Mouse (Mus musculus) heart, embryonic 12.5 days (tissue): ENCODE results near the gene Mpnd. TPM values are rescaled to one million over a fixed set of nuclear protein-coding genes. Genes with fewer than 3 reads are reported as not detected.

ENCODE experiments used
- ATAC-seq: fragments of 200-750 bp; cut with Nextera tagmentation; 2 replicates; pipeline ENCODE4 v1.8.0; 2017; ENCODE audit warnings: moderate TSS enrichment, moderate library complexity; ENCODE audit not compliant: insufficient number of reproducible peaks, low FRiP score
- H3K27ac ChIP-seq: fragments of 300-500 bp; sonication (generic); 2 replicates; pipeline ENCODE4 v1.5.1; 2016; ENCODE audit warnings: mild to moderate bottlenecking, moderate library complexity; ENCODE audit not compliant: poor library complexity, severe bottlenecking
- H3K27me3 ChIP-seq: fragments of 300-500 bp; sonication (generic); replicated peaks from 2 replicates; pipeline ENCODE4 v1.6.1; 2016; ENCODE audit warnings: mild to moderate bottlenecking, moderate library complexity
- H3K36me3 ChIP-seq: fragments of 300-500 bp; sonication (generic); 2 replicates; pipeline ENCODE4 v1.6.1; 2016; ENCODE audit warnings: mild to moderate bottlenecking, moderate library complexity
- H3K4me1 ChIP-seq: fragments of 300-500 bp; sonication (generic); replicated peaks from 2 replicates; pipeline ENCODE4 v1.6.1; 2016; ENCODE audit warnings: mild to moderate bottlenecking
- H3K4me2 ChIP-seq: fragments of 300-500 bp; sonication (generic); 2 replicates; pipeline ENCODE4 v1.6.1; 2016; ENCODE audit warnings: mild to moderate bottlenecking, moderate library complexity
- H3K4me3 ChIP-seq: fragments of 300-500 bp; sonication (generic); 2 replicates; pipeline ENCODE4 v1.5.1; 2016; ENCODE audit warnings: mild to moderate bottlenecking
- H3K9ac ChIP-seq: fragments of 300-500 bp; sonication (generic); 2 replicates; pipeline ENCODE4 v1.6.1; 2016; ENCODE audit warnings: mild to moderate bottlenecking, moderate library complexity
- H3K9me3 ChIP-seq: fragments of 300-500 bp; sonication (generic); replicated peaks from 2 replicates; pipeline ENCODE4 v1.6.1; 2016; ENCODE audit warnings: mild to moderate bottlenecking, moderate library complexity
- whole genome bisulfite sequencing: fragments of 180-500 bp; shearing (Covaris S2); methylation state at CpG from one replicate; pipeline ENCODE4 v1.1.7; 2016; 5-methylcytosine and 5-hydroxymethylcytosine counted together
- polyA plus RNA-seq: library from polyadenylated mRNA; unstranded; fragments of >200 nt; fragmentation: Nextera tagmentation; extraction: Ambion mirVana; gene quantifications from 2 replicates; pipeline ENCODE4 v1.2.1, GENCODE M21; 2016

Mpnd gene
- polyA plus RNA-seq, 1 experiment from 2014 or later: 75.4 TPM

DNA sequence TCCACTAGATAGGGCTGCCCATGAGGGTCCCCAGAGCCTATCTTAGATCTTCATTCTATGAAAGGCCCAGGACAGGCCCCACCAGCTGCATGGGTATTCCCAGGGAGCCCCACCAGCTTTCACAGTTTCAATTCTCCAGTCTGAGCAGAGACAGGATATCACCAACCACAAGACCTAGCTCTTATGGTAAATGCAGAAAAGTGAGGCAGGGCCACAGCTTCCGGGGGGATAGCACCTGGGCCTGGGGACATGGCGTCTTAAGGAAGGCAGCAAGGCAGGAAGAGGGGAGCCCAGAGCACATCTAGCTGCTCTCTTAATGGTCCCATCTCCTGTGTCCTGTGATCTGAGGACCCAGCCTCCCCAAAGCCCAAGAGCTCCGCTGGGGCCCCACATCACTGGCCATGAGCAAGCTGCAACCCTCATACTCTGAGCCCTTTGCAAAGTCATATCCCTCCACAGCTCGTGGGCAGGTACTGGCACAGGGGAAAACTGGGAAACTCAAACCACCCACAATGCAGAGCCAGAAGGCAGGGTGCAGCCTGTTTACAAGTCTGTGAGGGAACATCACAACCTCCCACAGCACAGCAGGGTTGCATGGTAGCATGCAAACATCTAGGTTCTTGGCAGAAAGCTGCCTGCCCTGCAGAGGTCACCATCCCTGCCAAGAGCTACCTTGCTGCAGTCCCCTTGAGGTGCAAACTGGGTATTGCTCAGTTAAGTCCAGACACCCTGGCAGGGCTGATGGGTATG lies 15.8 kb downstream of the Mpnd start:
- H3K36me3 ChIP-seq: peaks cover 44% of the 10 kb centered on the region
- no peak overlapping the region for H3K4me3 ChIP-seq
- peaks cover 69% of the 10 kb centered on the region for H3K4me1 ChIP-seq
- no peaks in the 10 kb centered on the region for H3K9me3 ChIP-seq
- H3K27me3 ChIP-seq: no peaks in the 10 kb centered on the region
- ATAC-seq: no peak
- H3K4me2 ChIP-seq: no peak overlapping the region
- H3K9ac ChIP-seq: 0 out of 2 replicates have a peak overlapping the region, but pooled peaks have one; percentile 13
- H3K27ac ChIP-seq: no peak overlapping the region
- WGBS: 75% methylated on average over 4 of the region's 4 CpGs

- WGBS: 94% methylated on average over 2 of the region's 2 CpGs
- peaks cover 79% of the 10 kb centered on the region for H3K4me1 ChIP-seq
- peaks cover 36% of the 10 kb centered on the region for H3K36me3 ChIP-seq
- H3K9me3 ChIP-seq: no peaks in the 10 kb centered on the region
- H3K4me3 ChIP-seq: no peak overlapping the region
- H3K27ac ChIP-seq: no peak overlapping the region
- no peak for ATAC-seq
- no peak overlapping the region for H3K9ac ChIP-seq
- H3K4me2 ChIP-seq: no peak overlapping the region
- H3K27me3 ChIP-seq: no peaks in the 10 kb centered on the region
Observed at GRCm38 (mm10) chr17:56022131-56022988, 16.8 kb downstream of the Mpnd start.

DNA sequence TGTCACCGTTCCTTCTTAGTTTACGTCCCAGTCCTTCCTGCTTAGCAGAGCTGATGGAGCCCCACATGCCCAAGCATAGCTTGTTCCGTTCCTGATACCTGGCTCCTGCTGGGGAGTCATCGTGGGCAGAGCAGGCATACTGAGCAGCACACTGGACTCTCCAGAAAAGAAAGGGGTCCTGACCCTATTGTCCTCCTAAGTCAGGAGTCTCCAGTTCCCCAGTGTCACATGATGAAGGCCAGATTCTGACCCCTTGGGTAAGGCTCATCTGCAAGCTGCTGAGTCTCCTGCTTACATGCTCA lies 17.4 kb downstream of the Mpnd start:
- H3K9ac ChIP-seq: no peak overlapping the region; the same call in 1 of the 2 replicates
- no peaks in the 10 kb centered on the region for H3K27me3 ChIP-seq
- peaks cover 85% of the 10 kb centered on the region for H3K4me1 ChIP-seq
- 82% methylated on average over 4 of the region's 4 CpGs for WGBS
- H3K27ac ChIP-seq: no peak overlapping the region
- ATAC-seq: no peak
- no peak overlapping the region for H3K4me2 ChIP-seq
- no peaks in the 10 kb centered on the region for H3K9me3 ChIP-seq
- H3K36me3 ChIP-seq: peaks cover 35% of the 10 kb centered on the region
- H3K4me3 ChIP-seq: no peak overlapping the region

DNA sequence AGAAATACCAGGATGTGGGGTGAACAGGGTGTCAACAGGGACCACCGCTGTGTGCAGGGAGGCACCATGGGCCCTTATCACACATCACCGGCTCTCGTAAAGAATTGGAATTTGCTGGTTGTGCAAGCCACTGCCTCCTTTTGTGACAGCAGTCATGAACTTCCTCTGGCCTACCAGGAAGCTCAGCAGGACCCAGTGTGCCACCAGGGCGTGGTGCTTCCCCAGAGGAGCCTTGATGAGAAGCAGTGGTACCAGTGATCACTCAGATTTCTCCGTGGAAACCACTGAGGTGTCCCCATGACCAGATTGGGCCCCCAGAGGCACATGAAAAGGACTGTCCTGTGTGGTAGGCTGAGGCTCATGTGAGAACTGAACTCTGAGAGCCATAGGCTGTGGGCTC lies 17.9 kb downstream of the Mpnd start:
- ATAC-seq: no peak
- H3K9ac ChIP-seq: no peak overlapping the region; the same call in 1 of the 2 replicates

DNA sequence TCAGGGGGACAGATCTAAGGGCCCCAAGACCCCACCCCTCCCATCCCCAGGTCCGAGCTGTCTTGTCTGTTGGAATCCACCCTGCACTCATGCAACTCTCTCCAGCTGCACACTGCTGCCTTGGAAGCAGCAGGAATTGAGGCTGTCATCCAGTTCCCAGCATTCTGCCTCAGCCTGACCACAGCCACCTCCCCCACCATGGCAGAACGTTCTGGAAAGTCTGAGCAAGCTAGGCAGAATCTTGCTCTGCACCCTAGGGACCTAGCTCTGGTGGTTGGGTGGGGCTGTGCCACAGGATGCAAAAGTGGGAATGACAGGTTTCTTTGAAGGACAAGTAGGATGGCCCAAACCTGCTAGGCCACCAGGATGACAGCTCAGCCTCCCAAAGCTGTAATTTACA lies 19.0 kb downstream of the Mpnd start:
- ATAC-seq: no peak
- no peak overlapping the region for H3K27ac ChIP-seq
- H3K4me3 ChIP-seq: no peak overlapping the region
- no peaks in the 10 kb centered on the region for H3K9me3 ChIP-seq
- no peak overlapping the region for H3K4me2 ChIP-seq
- 45% methylated on average over 2 of the region's 2 CpGs for WGBS
- peaks cover 87% of the 10 kb centered on the region for H3K4me1 ChIP-seq
- 0 out of 2 replicates have a peak overlapping the region, but pooled peaks have one; percentile 46 for H3K9ac ChIP-seq
- no peaks in the 10 kb centered on the region for H3K27me3 ChIP-seq
- peaks cover 32% of the 10 kb centered on the region for H3K36me3 ChIP-seq

More for the DNA sequence above, 17.9 kb downstream of the Mpnd start:
- Histone ChIP-seq H3K27ac (peak overlapping the region; percentile 36; the same call in 1 of the 2 replicates), H3K36me3 (peaks cover 33% of the 10 kb centered on the region), H3K4me2 (no peak overlapping the region), H3K9me3 (no peaks in the 10 kb centered on the region), H3K4me1 (peaks cover 86% of the 10 kb centered on the region), H3K4me3 (no peak overlapping the region), H3K27me3 (no peaks in the 10 kb centered on the region)
- 39% methylated on average over 5 of the region's 5 CpGs for WGBS

- no peak overlapping the region for H3K9ac ChIP-seq
- no peak overlapping the region for H3K4me2 ChIP-seq
- peaks cover 84% of the 10 kb centered on the region for H3K4me1 ChIP-seq
- H3K9me3 ChIP-seq: no peaks in the 10 kb centered on the region
- peaks cover 30% of the 10 kb centered on the region for H3K36me3 ChIP-seq
- ATAC-seq: no peak
- H3K4me3 ChIP-seq: no peak overlapping the region
- H3K27me3 ChIP-seq: no peaks in the 10 kb centered on the region
- WGBS: 52% methylated on average over 5 of the region's 5 CpGs
- H3K27ac ChIP-seq: 0 out of 2 replicates have a peak overlapping the region, but pooled peaks have one; percentile 2
Observed at GRCm38 (mm10) chr17:56024931-56025330, 19.4 kb downstream of the Mpnd start.

- peaks cover 84% of the 10 kb centered on the region for H3K4me1 ChIP-seq
- H3K27me3 ChIP-seq: no peaks in the 10 kb centered on the region
- WGBS: 53% methylated on average over 1 of the region's 1 CpGs
- peaks cover 26% of the 10 kb centered on the region for H3K36me3 ChIP-seq
- H3K9ac ChIP-seq: no peak overlapping the region
- ATAC-seq: no peak
- no peaks in the 10 kb centered on the region for H3K9me3 ChIP-seq
- H3K4me2 ChIP-seq: no peak overlapping the region
- no peak overlapping the region for H3K4me3 ChIP-seq
- peak overlapping the region; percentile 70 for H3K27ac ChIP-seq
Observed at GRCm38 (mm10) chr17:56026303-56026702, 20.8 kb downstream of the Mpnd start.

GRCm38 (mm10) chr17:56026881-56027280 lies 21.4 kb downstream of the Mpnd start:
- no peak for ATAC-seq
- WGBS: 69% methylated on average over 1 of the region's 1 CpGs
- H3K27me3 ChIP-seq: no peaks in the 10 kb centered on the region
- no peak overlapping the region for H3K4me2 ChIP-seq
- peaks cover 26% of the 10 kb centered on the region for H3K36me3 ChIP-seq
- peaks cover 88% of the 10 kb centered on the region for H3K4me1 ChIP-seq
- no peaks in the 10 kb centered on the region for H3K9me3 ChIP-seq
- 0 out of 2 replicates have a peak overlapping the region, but pooled peaks have one; percentile 13 for H3K9ac ChIP-seq
- peak overlapping the region; percentile 70 for H3K27ac ChIP-seq
- H3K4me3 ChIP-seq: no peak overlapping the region

- H3K4me1 ChIP-seq: peaks cover 88% of the 10 kb centered on the region
- ATAC-seq: no peak
- H3K27ac ChIP-seq: 0 out of 2 replicates have a peak overlapping the region, but pooled peaks have one; percentile 22
- 0 out of 2 replicates have a peak overlapping the region, but pooled peaks have one; percentile 13 for H3K9ac ChIP-seq
- 89% methylated on average over 5 of the region's 5 CpGs for WGBS
- H3K4me3 ChIP-seq: no peak overlapping the region
- no peaks in the 10 kb centered on the region for H3K9me3 ChIP-seq
- H3K36me3 ChIP-seq: peaks cover 26% of the 10 kb centered on the region
- no peak overlapping the region for H3K4me2 ChIP-seq
- H3K27me3 ChIP-seq: no peaks in the 10 kb centered on the region
Observed at GRCm38 (mm10) chr17:56027801-56028441, 22.4 kb downstream of the Mpnd start.

- Histone ChIP-seq H3K4me1 (peaks cover 88% of the 10 kb centered on the region), H3K27me3 (no peaks in the 10 kb centered on the region), H3K27ac (no peak overlapping the region), H3K4me2 (no peak overlapping the region), H3K36me3 (peaks cover 44% of the 10 kb centered on the region), H3K9me3 (no peaks in the 10 kb centered on the region), H3K4me3 (no peak overlapping the region), H3K9ac (no peak overlapping the region)
- WGBS: 86% methylated on average over 9 of the region's 9 CpGs
- ATAC-seq: no peak
Observed at GRCm38 (mm10) chr17:56030238-56030870, 24.8 kb downstream of the Mpnd start.
